Mouse (Mus musculus): ENCODE data around the gene Hapln4. TPM values are rescaled to one million over a fixed set of nuclear protein-coding genes. Genes with fewer than 3 reads are reported as not detected.

The Hapln4 gene
- total and polyA plus RNA-seq, 3 experiments, result 0.03 TPM; not detected in 2

- H3K4me3 ChIP-seq (ENCODE audit: control insufficient read depth in 1 of 2, insufficient read depth in 1 of 2, low read depth in 2 of 2, low read length in 2 of 2), result no peak overlapping the region
- H3K27me3 ChIP-seq (ENCODE audit: control insufficient read depth in 1 of 2, insufficient read depth in 2 of 2, low read length in 2 of 2), result no peaks in the 10 kb centered on the region
- no peak overlapping the region for H3K9ac ChIP-seq (ENCODE audit: control insufficient read depth, low read depth, low read length, poor library complexity, severe bottlenecking)
- no peak for TF ChIP-seq TAL1 (IDR thresholded peaks at IDR 0.05; ENCODE audit: low read length)
- TF ChIP-seq MYC (IDR thresholded peaks at IDR 0.05; ENCODE audit: low read depth, low read length), result no peak
- TF ChIP-seq MEF2A (IDR thresholded peaks at IDR 0.05; ENCODE audit: extremely low read depth, insufficient replicate concordance, low read depth, low read length, poor library complexity, severe bottlenecking), result no peak
- TF ChIP-seq ETS1 (IDR thresholded peaks at IDR 0.05; ENCODE audit: low read depth, low read length), result no peak
- TF ChIP-seq RCOR1 (IDR thresholded peaks at IDR 0.05; ENCODE audit: low read depth, low read length), result no peak
- TF ChIP-seq ZKSCAN1 (IDR thresholded peaks at IDR 0.05; ENCODE audit: low read depth, low read length), result no peak
- TF ChIP-seq CHD2 (IDR thresholded peaks at IDR 0.05; ENCODE audit: low read length), result no peak
- no peak for TF ChIP-seq E2F4 (IDR thresholded peaks at IDR 0.05; ENCODE audit: borderline replicate concordance, low read depth, low read length)
- no peak for TF ChIP-seq HCFC1 (IDR thresholded peaks at IDR 0.05; ENCODE audit: low read depth, low read length)
- no peak for TF ChIP-seq CHD1 (IDR thresholded peaks at IDR 0.05; ENCODE audit: low read depth, low read length)
- no peak for TF ChIP-seq CTCF (IDR thresholded peaks at IDR 0.05 in 2 of 3, conservative IDR thresholded peaks at IDR 0.05 in 1 of 3; ENCODE audit: control insufficient read depth in 1 of 3, insufficient read depth in 1 of 3, low read depth in 2 of 3, low read length in 3 of 3, poor library complexity in 1 of 3, severe bottlenecking in 1 of 3)
- TF ChIP-seq SMC3 (IDR thresholded peaks at IDR 0.05; ENCODE audit: low read depth, low read length), result no peak
- TF ChIP-seq NELFE (IDR thresholded peaks at IDR 0.05; ENCODE audit: low read depth, low read length), result no peak
- TF ChIP-seq GATA1 (IDR thresholded peaks at IDR 0.05; ENCODE audit: low read depth, low read length), result no peak
- no peaks in the 10 kb centered on the region for H3K36me3 ChIP-seq (ENCODE audit: control insufficient read depth in 1 of 2, insufficient read depth in 2 of 2, low read length in 2 of 2)
- no peak for DNase-seq (ENCODE audit: low read depth, low spot score)
- no peaks in the 10 kb centered on the region for H3K79me2 ChIP-seq (ENCODE audit: control insufficient read depth, insufficient read depth, low read length, poor library complexity)
- H3K4me1 ChIP-seq (ENCODE audit: control insufficient read depth in 1 of 2, insufficient read depth in 2 of 2, low read length in 2 of 2), result no peaks in the 10 kb centered on the region
- no peak overlapping the region for H3K27ac ChIP-seq (ENCODE audit: control insufficient read depth, low read depth, low read length)
- H3K9me3 ChIP-seq (replicated peaks; ENCODE audit: insufficient read depth, low read length), result no peaks in the 10 kb centered on the region
These were observed 2.9 kb downstream of the Hapln4 start for GRCm38 (mm10) chr8:70086151-70086550.

- no peak for TF ChIP-seq POLR2AphosphoS2 (IDR thresholded peaks at IDR 0.05; ENCODE audit: low read length)
- TF ChIP-seq E2F4 (IDR thresholded peaks at IDR 0.05; ENCODE audit: borderline replicate concordance, low read depth, low read length), result no peak
- TF ChIP-seq RCOR1 (IDR thresholded peaks at IDR 0.05; ENCODE audit: low read depth, low read length), result no peak
- no peak for TF ChIP-seq MXI1 (IDR thresholded peaks at IDR 0.05; ENCODE audit: low read depth, low read length)
- TF ChIP-seq GATA1 (IDR thresholded peaks at IDR 0.05; ENCODE audit: low read depth, low read length), result no peak
- no peak for TF ChIP-seq UBTF (IDR thresholded peaks at IDR 0.05; ENCODE audit: borderline replicate concordance, insufficient read depth, low read depth, low read length)
- TF ChIP-seq MAZ (IDR thresholded peaks at IDR 0.05; ENCODE audit: low read depth, low read length), result no peak
- TF ChIP-seq POLR2AphosphoS5 (IDR thresholded peaks at IDR 0.05; ENCODE audit: borderline replicate concordance, low read depth, low read length), result no peak
- no peak for TF ChIP-seq ZC3H11A (IDR thresholded peaks at IDR 0.05; ENCODE audit: low read depth, low read length)
- TF ChIP-seq CTCF (IDR thresholded peaks at IDR 0.05 in 2 of 3, conservative IDR thresholded peaks at IDR 0.05 in 1 of 3; ENCODE audit: control insufficient read depth in 1 of 3, insufficient read depth in 1 of 3, low read depth in 2 of 3, low read length in 3 of 3, poor library complexity in 1 of 3, severe bottlenecking in 1 of 3), result no peak
- no peak for TF ChIP-seq GABPA (IDR thresholded peaks at IDR 0.05; ENCODE audit: low read depth, low read length)
- TF ChIP-seq MYC (IDR thresholded peaks at IDR 0.05; ENCODE audit: low read depth, low read length), result no peak
- no peak for TF ChIP-seq SIN3A (IDR thresholded peaks at IDR 0.05; ENCODE audit: low read length)
- TF ChIP-seq ZMIZ1 (IDR thresholded peaks at IDR 0.05; ENCODE audit: low read depth, low read length), result no peak
- DNase-seq (ENCODE audit: low read depth, low spot score), result no peak
- Histone ChIP-seq H3K79me2 (ENCODE audit: control insufficient read depth, insufficient read depth, low read length, poor library complexity) (no peaks in the 10 kb centered on the region), H3K4me1 (ENCODE audit: control insufficient read depth in 1 of 2, insufficient read depth in 2 of 2, low read length in 2 of 2) (no peaks in the 10 kb centered on the region), H3K36me3 (ENCODE audit: control insufficient read depth in 1 of 2, insufficient read depth in 2 of 2, low read length in 2 of 2) (no peaks in the 10 kb centered on the region), H3K27ac (ENCODE audit: control insufficient read depth, low read depth, low read length) (no peak overlapping the region), H3K4me3 (ENCODE audit: control insufficient read depth in 1 of 2, insufficient read depth in 1 of 2, low read depth in 2 of 2, low read length in 2 of 2) (no peak overlapping the region), H3K27me3 (ENCODE audit: control insufficient read depth in 1 of 2, insufficient read depth in 2 of 2, low read length in 2 of 2) (no peaks in the 10 kb centered on the region), H3K9ac (ENCODE audit: control insufficient read depth, low read depth, low read length, poor library complexity, severe bottlenecking) (no peak overlapping the region), H3K9me3 (replicated peaks; ENCODE audit: insufficient read depth, low read length) (no peaks in the 10 kb centered on the region)
These were observed 4.0 kb downstream of the Hapln4 start for GRCm38 (mm10) chr8:70087237-70087636.

Measured in MEL (cell line).